Comparison of ENCODE assay signal across 8 mouse cellular contexts in genomic region chr4:101419911-101420880, GRCm38 (mm10). TPM values are rescaled to one million over a fixed set of nuclear protein-coding genes. Genes with fewer than 3 reads are reported as not detected.
DNase-seq lines count a peak whose midpoint lies in the region; ATAC-seq and TF ChIP-seq lines count a peak whose summit lies in the region.

No protein-coding gene starts in this region.

- H3K4me2 ChIP-seq in forebrain, embryonic 13.5 days: peak overlapping the region; percentile 97
- H3K4me2 ChIP-seq in limb, embryonic 12.5 days: peak overlapping the region; percentile 90
- H3K4me2 ChIP-seq in neural tube, embryonic 12.5 days (replicated peaks): peak overlapping the region; percentile 99

- 5% methylated on average over 81 of the region's 90 CpGs for WGBS in spleen, adult 2 months
- WGBS in forebrain, embryonic 13.5 days: under 1% methylated on average over 82 of the region's 90 CpGs
- WGBS in limb, embryonic 12.5 days: under 1% methylated on average over 79 of the region's 90 CpGs
- under 1% methylated on average over 86 of the region's 90 CpGs for WGBS in neural tube, embryonic 12.5 days

- H3K9ac ChIP-seq in forebrain, embryonic 13.5 days: peak overlapping the region; percentile 79
- H3K9ac ChIP-seq in limb, embryonic 12.5 days (replicated peaks): peak overlapping the region; percentile 89
- peak overlapping the region; percentile 78 for H3K9ac ChIP-seq in neural tube, embryonic 12.5 days

- TF ChIP-seq CTCF in spleen, adult 2 months (IDR thresholded peaks at IDR 0.05; ENCODE audit: extremely low read depth, insufficient read depth, insufficient read length, insufficient replicate concordance): no peak

- H3K27me3 ChIP-seq in spleen, adult 2 months (ENCODE audit: control insufficient read depth, insufficient read depth, low read length): peaks cover 13% of the 10 kb centered on the region
- 0 out of 2 replicates have a peak, but pooled peaks cover 2% of the 10 kb centered on the region for H3K27me3 ChIP-seq in forebrain, embryonic 13.5 days
- H3K27me3 ChIP-seq in limb, embryonic 12.5 days: peaks cover 3% of the 10 kb centered on the region; the same call in 1 of the 2 replicates
- H3K27me3 ChIP-seq in neural tube, embryonic 12.5 days (replicated peaks): 0 out of 2 replicates have a peak, but pooled peaks cover 9% of the 10 kb centered on the region

- peaks cover 9% of the 10 kb centered on the region for H3K4me1 ChIP-seq in spleen, adult 2 months (ENCODE audit: control insufficient read depth, insufficient read depth, insufficient read length)
- peaks cover 19% of the 10 kb centered on the region for H3K4me1 ChIP-seq in forebrain, embryonic 13.5 days
- 0 out of 2 replicates have a peak, but pooled peaks cover 6% of the 10 kb centered on the region for H3K4me1 ChIP-seq in limb, embryonic 12.5 days (replicated peaks)
- H3K4me1 ChIP-seq in neural tube, embryonic 12.5 days: peaks cover 10% of the 10 kb centered on the region

- DNase-seq in adrenal gland, adult 2 months: peak; percentile 44
- DNase-seq in adrenal gland, postnatal 4 days (ENCODE audit: low spot score in 2 of 2): no peak
- DNase-seq in spleen, adult 2 months (ENCODE audit: low read depth in 1 of 2, low spot score in 2 of 2): peak in 1 of 2 experiments; percentile 3
- no peak for DNase-seq in spleen, postnatal 36 days (ENCODE audit: low spot score in 2 of 2)
- DNase-seq in gastrocnemius, postnatal 36 days: no peak

- H3K27ac ChIP-seq in spleen, adult 2 months (ENCODE audit: insufficient read depth, low read length): no peak overlapping the region
- peak overlapping the region; percentile 31; the same call in 1 of the 2 replicates for H3K27ac ChIP-seq in forebrain, embryonic 13.5 days
- peak overlapping the region; percentile 66 for H3K27ac ChIP-seq in limb, embryonic 12.5 days
- no peak overlapping the region for H3K27ac ChIP-seq in neural tube, embryonic 12.5 days

- H3K4me3 ChIP-seq in spleen, adult 2 months (ENCODE audit: extremely low read depth, insufficient read depth, insufficient read length): peak overlapping the region; percentile 50
- peak overlapping the region; percentile 68 for H3K4me3 ChIP-seq in forebrain, embryonic 13.5 days
- peak overlapping the region; percentile 80 for H3K4me3 ChIP-seq in limb, embryonic 12.5 days (replicated peaks)
- peak overlapping the region; percentile 71 for H3K4me3 ChIP-seq in neural tube, embryonic 12.5 days

- no peak for TF ChIP-seq POLR2A in spleen, adult 2 months (IDR thresholded peaks at IDR 0.05; ENCODE audit: low read depth, low read length)

- no peaks in the 10 kb centered on the region for H3K9me3 ChIP-seq in forebrain, embryonic 13.5 days (replicated peaks)
- H3K9me3 ChIP-seq in limb, embryonic 12.5 days: no peaks in the 10 kb centered on the region
- no peaks in the 10 kb centered on the region for H3K9me3 ChIP-seq in neural tube, embryonic 12.5 days

- peak; percentile 76 for ATAC-seq in forebrain, embryonic 13.5 days
- peak; percentile 76 for ATAC-seq in limb, embryonic 12.5 days (ENCODE audit: insufficient number of reproducible peaks, insufficient read depth, low FRiP score, low TSS enrichment, low read depth)
- peak; percentile 84 for ATAC-seq in neural tube, embryonic 12.5 days (ENCODE audit: low FRiP score, low read depth)

- intact Hi-C loops in gastrocnemius, postnatal 36 days (cut with DNase I): no loop called here

- H3K36me3 ChIP-seq in spleen, adult 2 months (ENCODE audit: control insufficient read depth, insufficient read depth, low read length): no peaks in the 10 kb centered on the region
- no peaks in the 10 kb centered on the region for H3K36me3 ChIP-seq in forebrain, embryonic 13.5 days (ENCODE audit: poor library complexity, severe bottlenecking)
- H3K36me3 ChIP-seq in limb, embryonic 12.5 days: no peaks in the 10 kb centered on the region
- H3K36me3 ChIP-seq in neural tube, embryonic 12.5 days: no peaks in the 10 kb centered on the region

RNA-seq across cellular contexts. Expression of gene Ak4, which starts 1.1 kb away (rescaled TPM):
- total RNA-seq in adrenal gland, adult 2 months (2021): 1 to 10 TPM; 5.0 to 5.9 TPM
- polyA plus RNA-seq in adrenal gland, adult 2 months (2012; rRNA removed): 3.9 and 6.2 TPM in 2 replicates
- 10 to 100 TPM in 1 of 2 experiments, 1 to 10 TPM in 1; 7.1 to 12.2 TPM for total RNA-seq in adrenal gland, postnatal 4 days (2021)
- 0.32 and 0.35 TPM in 2 replicates for polyA plus RNA-seq in spleen, adult 2 months (2012; rRNA removed)
- polyA plus RNA-seq in forebrain, embryonic 13.5 days (2015; fragmentation: Nextera tagmentation; extraction: Ambion mirVana): 9.7 and 10.2 TPM in 2 replicates
- polyA plus RNA-seq in limb, embryonic 12.5 days (2016; fragmentation: Nextera tagmentation; extraction: Ambion mirVana): 11.8 and 12.0 TPM in 2 replicates
- polyA plus RNA-seq in neural tube, embryonic 12.5 days (2016; fragmentation: Nextera tagmentation; extraction: Ambion mirVana): 10.4 and 12.0 TPM in 2 replicates
- total RNA-seq in gastrocnemius, postnatal 36 days (2021): 1 to 10 TPM; 1.1 to 1.9 TPM

Comparison
In these comparisons a context has a peak if more than half of its experiments do, and no peak if none do; other contexts are left out.
1. H3K27ac ChIP-seq: peak in forebrain, embryonic 13.5 days (single experiment) and limb, embryonic 12.5 days (single experiment); none in spleen, adult 2 months (single experiment) and neural tube, embryonic 12.5 days (single experiment).
2. Peak in every context shown above with its lines, with median percentiles within 50 percentile points of each other: H3K4me3 ChIP-seq, ATAC-seq, H3K4me2 ChIP-seq and H3K9ac ChIP-seq.